Mouse (Mus musculus) bone marrow, adult 2 months (tissue): ENCODE measurements around the gene Itga4.

Experiments
- CTCF ChIP-seq: fragments of 200-500 bp; IDR thresholded peaks from 2 replicates; pipeline ENCODE4 v1.5.1; 2011; ENCODE audit warnings: low read length, control low read depth; ENCODE audit not compliant: control insufficient read depth, insufficient read depth
- POLR2A ChIP-seq: fragments of 200-500 bp; IDR thresholded peaks from 2 replicates; pipeline ENCODE4 v1.6.1; 2011; ENCODE audit warnings: low read depth, mild to moderate bottlenecking, control low read depth, low read length, borderline replicate concordance; ENCODE audit not compliant: control insufficient read depth

DNA sequence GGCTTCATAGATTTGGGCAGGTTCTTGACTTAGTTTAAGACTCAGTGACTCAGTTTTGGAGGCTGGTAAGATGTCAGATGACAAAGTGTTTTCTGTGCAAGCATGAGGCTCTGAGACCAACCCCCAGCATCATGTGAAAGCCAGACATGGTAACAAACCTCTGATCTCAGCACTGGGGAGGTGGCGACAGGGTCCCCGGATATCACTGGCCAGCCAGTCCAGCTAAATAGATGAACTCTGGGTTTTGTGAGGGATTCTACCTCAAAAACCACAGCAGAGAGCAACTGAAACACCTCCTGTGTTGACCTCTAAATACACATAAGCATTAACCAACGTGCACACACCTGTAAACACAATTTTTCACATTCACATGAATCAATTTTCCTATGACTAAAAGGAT is 12.0 kb downstream of the Itga4 start:
- TF ChIP-seq POLR2A = no peak
- no peak for TF ChIP-seq CTCF
